Comparison of ENCODE assay signal across 8 mouse cellular contexts in the genomic region with DNA sequence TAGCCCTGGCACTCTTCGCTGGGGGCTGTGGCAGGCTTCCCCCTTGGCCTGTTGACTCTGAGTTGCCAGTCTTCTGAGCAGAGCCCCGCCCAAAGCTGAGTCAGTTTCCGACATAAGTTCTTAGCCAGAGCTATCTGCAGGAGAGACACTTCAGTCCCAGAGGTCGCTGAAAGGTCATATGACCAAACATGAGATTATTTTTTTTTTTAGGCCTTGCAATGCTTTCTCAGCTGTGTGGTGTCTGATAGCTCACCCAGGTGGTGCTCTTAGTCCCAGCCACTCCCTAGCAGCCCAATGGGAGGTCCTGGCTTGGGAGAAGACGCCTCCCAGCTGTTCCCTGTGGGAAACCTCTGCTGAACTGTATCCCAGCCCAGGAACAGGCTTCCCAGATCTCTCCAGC. TPM values are rescaled to one million over a fixed set of nuclear protein-coding genes. Genes with fewer than 3 reads are reported as not detected.
DNase-seq lines count a peak whose midpoint lies in the region; ATAC-seq and TF ChIP-seq lines count a peak whose summit lies in the region.

No protein-coding gene starts in this region.

- peak; percentile 94 for ATAC-seq in CD4-positive, CD25-positive, alpha-beta regulatory T cell, adult 4 months
- peak; percentile 52 for ATAC-seq in Patski
- no peak for ATAC-seq in cerebellum, adult (ENCODE audit: insufficient number of reproducible peaks, low FRiP score, low TSS enrichment)

- DNase-seq in Patski (ENCODE audit: low read depth, low spot score): no peak
- peak; percentile 66 for DNase-seq in gastrocnemius, postnatal 14 days
- DNase-seq in kidney, adult 18-20 months: peak; percentile 62
- peak; percentile 86 for DNase-seq in lung, postnatal 10 days
- DNase-seq in cerebellum, postnatal 4 days (ENCODE audit: low spot score in 2 of 2): no peak
- no peak for DNase-seq in left cerebral cortex, postnatal 10 days (ENCODE audit: extremely low spot score in 1 of 2, low spot score in 2 of 2)

- CTCF ChIA-PET in Patski (lab: Charles Lee): interaction anchor here (1.1 to 1.6 kb wide), 3 partner anchors 8 to 17 kb away, joined by 3 to 6 read pairs (median 3); no protein-coding TSS in a partner anchor

- in situ Hi-C loops in Patski (cut with MboI; ENCODE audit: low pct_unique_long_range_greater_than_20kb): no loop called here

- POLR2A ChIA-PET in Patski (lab: Charles Lee): interaction anchor here (0.6 kb wide), 2 partner anchors 11 to 26 kb away, joined by 3 read pairs; no protein-coding TSS in a partner anchor

- intact Hi-C loops in gastrocnemius, postnatal 14 days (cut with DNase I; ENCODE audit: low total_unique reads): no loop called here
- intact Hi-C loops in left cerebral cortex, postnatal 10 days (cut with DNase I): no loop called here

- H3K27me3 ChIP-seq in Patski: no peaks in the 10 kb centered on the region

- no peak for TF ChIP-seq CTCF in Patski (IDR thresholded peaks at IDR 0.05)

RNA-seq across cellular contexts. Expression of a gene that starts 22.7 kb away (rescaled TPM):
- 10 to 100 TPM; 16.3 to 21.5 TPM for polyA plus RNA-seq in CD4-positive, CD25-positive, alpha-beta regulatory T cell, adult 4 months (2017; shearing (Covaris generic))
- 89.9 TPM for polyA plus RNA-seq in Patski (2021)
- 10 to 100 TPM; 20.1 to 23.1 TPM for total RNA-seq in gastrocnemius, postnatal 14 days (2021)
- 100 to 1,000 TPM; 101 to 108 TPM for total RNA-seq in left cerebral cortex, postnatal 10 days (2021)

Comparison
In these comparisons a context has a peak if more than half of its experiments do, and no peak if none do; other contexts are left out.
1. DNase-seq: peak in gastrocnemius, postnatal 14 days (single experiment), kidney, adult 18-20 months (single experiment) and lung, postnatal 10 days (single experiment); none in Patski (single experiment), cerebellum, postnatal 4 days (0 of 2) and left cerebral cortex, postnatal 10 days (0 of 2).
2. RNA of a gene that starts 22.7 kb away (total RNA-seq): 101 to 108 TPM in left cerebral cortex, postnatal 10 days; 20.1 to 23.1 TPM in gastrocnemius, postnatal 14 days; every median in the first group is over 4 times any median in the second.